Mouse (Mus musculus) C2C12 (cell line): ENCODE data around the gene Fads2.

Experiments used
- CEBPB ChIP-seq: IDR thresholded peaks from one replicate; pipeline ENCODE4 v1.6.1; 2011; ENCODE audit warnings: low read depth, mild to moderate bottlenecking, control low read depth, moderate library complexity
- CTCF ChIP-seq: IDR thresholded peaks from one replicate; pipeline ENCODE4 v1.5.1; 2011; ENCODE audit not compliant: control insufficient read depth, insufficient read depth, insufficient read length
- MAX ChIP-seq: IDR thresholded peaks from one replicate; pipeline ENCODE4 v1.6.1; 2011; ENCODE audit warnings: mild to moderate bottlenecking, control low read depth
- MYOD1 ChIP-seq: IDR thresholded peaks from one replicate; pipeline ENCODE4 v1.6.1; 2011; ENCODE audit warnings: low read depth; ENCODE audit not compliant: control insufficient read depth, insufficient read length
- MYOG ChIP-seq: IDR thresholded peaks from one replicate; pipeline ENCODE4 v1.6.1; 2011; ENCODE audit not compliant: control insufficient read depth, insufficient read length; ENCODE audit errors: extremely low read depth
- USF1 ChIP-seq: IDR thresholded peaks from one replicate; pipeline ENCODE4 v1.6.1; 2011; ENCODE audit warnings: low read depth, mild to moderate bottlenecking, control low read depth, moderate library complexity

DNA sequence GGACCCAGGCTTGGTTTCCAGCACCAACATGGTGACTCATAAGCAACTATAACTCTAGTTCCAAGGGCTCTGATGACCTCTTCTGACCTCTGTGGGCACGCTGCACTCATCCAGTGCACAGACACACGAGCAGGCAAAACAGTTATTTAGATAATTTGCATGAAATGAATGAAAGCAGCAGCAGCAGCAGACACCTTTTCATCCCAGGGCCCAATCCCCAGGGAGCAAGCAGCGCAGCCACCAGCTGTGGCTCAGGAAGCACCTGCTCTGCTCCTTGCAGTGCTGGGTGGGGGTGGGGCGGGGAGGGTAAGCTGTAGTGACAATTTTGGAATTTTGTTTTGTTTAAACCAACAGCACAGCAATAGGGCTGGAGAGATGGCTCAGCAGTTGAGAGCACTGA, 29.7 kb downstream of the Fads2 start:
- TF ChIP-seq CTCF (no peak), CEBPB (no peak), USF1 (no peak), MAX (no peak), MYOG (no peak), MYOD1 (no peak)
